Mouse (Mus musculus) forebrain, embryonic 11.5 days (tissue): ENCODE measurements around the gene Mrpl14. TPM values are rescaled to one million over a fixed set of nuclear protein-coding genes. Genes with fewer than 3 reads are reported as not detected.
A peak's percentile ranks its signal among the peaks of the same experiment; 100 is the strongest.

Experiments used
- ATAC-seq: fragments of 200-750 bp; cut with Nextera tagmentation; replicated peaks from 2 replicates; pipeline ENCODE4 v1.8.0; 2017; ENCODE audit warnings: moderate TSS enrichment; ENCODE audit not compliant: low FRiP score
- DNase-seq: peaks from one replicate; pipeline ENCODE4 v3.0.0-alpha.2; 2017; ENCODE audit warnings: low spot score
- H3K27ac ChIP-seq: fragments of 300-500 bp; sonication (generic); 2 replicates; pipeline ENCODE4 v1.5.1; 2014; ENCODE audit warnings: low read depth, low read length
- H3K27me3 ChIP-seq: fragments of 300-500 bp; sonication (generic); 2 replicates; pipeline ENCODE4 v1.6.1; 2014; ENCODE audit warnings: mild to moderate bottlenecking, low read length, mixed read lengths; ENCODE audit not compliant: control insufficient read depth, insufficient read depth
- H3K36me3 ChIP-seq: fragments of 300-500 bp; sonication (generic); 2 replicates; pipeline ENCODE4 v1.6.1; 2014; ENCODE audit warnings: mild to moderate bottlenecking, low read length, moderate library complexity, mixed read lengths; ENCODE audit not compliant: control insufficient read depth, insufficient read depth
- H3K4me1 ChIP-seq: fragments of 300-500 bp; sonication (generic); replicated peaks from 2 replicates; pipeline ENCODE4 v1.6.1; 2014; ENCODE audit warnings: low read length, mixed read lengths; ENCODE audit not compliant: control insufficient read depth, insufficient read depth
- H3K4me2 ChIP-seq: fragments of 300-500 bp; sonication (generic); 2 replicates; pipeline ENCODE4 v1.6.1; 2014; ENCODE audit warnings: low read depth, mild to moderate bottlenecking, low read length, moderate library complexity, mixed read lengths; ENCODE audit not compliant: severe bottlenecking
- H3K4me3 ChIP-seq: fragments of 300-500 bp; sonication (generic); 2 replicates; pipeline ENCODE4 v1.5.1; 2014; ENCODE audit warnings: low read depth, low read length
- H3K9ac ChIP-seq: fragments of 300-500 bp; sonication (generic); 2 replicates; pipeline ENCODE4 v1.6.1; 2014; ENCODE audit warnings: low read length
- H3K9me3 ChIP-seq: fragments of 300-500 bp; sonication (generic); 2 replicates; pipeline ENCODE4 v1.6.1; 2016; ENCODE audit warnings: low read length, mixed read lengths; ENCODE audit not compliant: control insufficient read depth
- WGBS: fragments of 180-500 bp; shearing (Covaris S2); extraction: QIAGEN DNeasy Blood & Tissue Kit; methylation state at CpG from one replicate; pipeline ENCODE4 v1.1.7; 2014; 5-methylcytosine and 5-hydroxymethylcytosine counted together
- polyA plus RNA-seq: library from polyadenylated mRNA; unstranded; fragments of >200 nt; fragmentation: Nextera tagmentation; extraction: Ambion mirVana; gene quantifications from 2 replicates; pipeline ENCODE4 v1.2.1, GENCODE M21; 2014

Gene Mrpl14
- polyA plus RNA-seq, 1 experiment from 2014 or later, result 107 TPM

DNA sequence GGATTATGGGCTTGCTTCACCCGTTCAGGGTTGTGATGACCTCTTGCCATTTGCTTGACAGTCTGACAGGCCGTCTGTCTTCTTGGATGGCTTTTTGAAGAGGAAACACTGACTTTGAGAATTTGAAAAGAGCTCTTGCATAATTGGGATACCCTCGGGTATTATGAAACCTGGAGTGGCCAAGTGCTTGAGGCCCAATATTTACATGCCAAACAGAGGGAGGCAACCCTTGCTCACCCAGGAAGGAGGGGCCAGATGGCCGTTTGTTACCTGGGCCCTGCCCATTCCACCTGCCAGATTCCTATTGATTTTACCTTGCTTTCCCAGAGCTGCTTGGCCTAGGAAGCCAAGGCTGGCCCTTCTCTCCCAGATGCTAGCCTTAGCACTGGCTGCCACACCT is 16.1 kb downstream of the Mrpl14 start:
- Histone ChIP-seq H3K36me3 (no peaks in the 10 kb centered on the region), H3K4me3 (no peak overlapping the region), H3K27me3 (no peaks in the 10 kb centered on the region), H3K9ac (no peak overlapping the region), H3K4me1 (no peaks in the 10 kb centered on the region), H3K9me3 (no peaks in the 10 kb centered on the region), H3K4me2 (no peak overlapping the region), H3K27ac (no peak overlapping the region)
- 65% methylated on average over 4 of the region's 4 CpGs for WGBS
- ATAC-seq, result no peak
- DNase-seq, result no peak

DNA sequence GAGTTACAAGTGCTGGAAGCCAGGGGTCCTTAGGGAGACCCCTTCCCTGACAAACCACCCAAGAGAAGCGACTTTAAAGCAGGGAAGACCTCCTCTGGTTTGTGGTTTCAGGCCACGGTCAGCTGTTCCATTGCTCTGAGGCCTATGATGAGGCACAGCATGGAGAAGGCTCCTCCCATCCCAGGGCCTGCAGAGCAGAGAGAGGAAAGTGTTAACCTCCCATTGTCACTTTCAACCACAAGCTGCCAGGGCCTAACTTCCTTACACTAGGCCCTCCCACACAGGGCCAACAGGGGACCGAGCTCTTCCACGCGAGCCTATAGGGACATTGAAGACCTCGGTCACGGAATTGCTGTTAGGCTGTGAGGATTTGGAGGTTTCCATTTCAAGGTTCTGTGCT is 17.1 kb downstream of the Mrpl14 start:
- no peaks in the 10 kb centered on the region for H3K9me3 ChIP-seq
- 67% methylated on average over 7 of the region's 7 CpGs for WGBS

DNA sequence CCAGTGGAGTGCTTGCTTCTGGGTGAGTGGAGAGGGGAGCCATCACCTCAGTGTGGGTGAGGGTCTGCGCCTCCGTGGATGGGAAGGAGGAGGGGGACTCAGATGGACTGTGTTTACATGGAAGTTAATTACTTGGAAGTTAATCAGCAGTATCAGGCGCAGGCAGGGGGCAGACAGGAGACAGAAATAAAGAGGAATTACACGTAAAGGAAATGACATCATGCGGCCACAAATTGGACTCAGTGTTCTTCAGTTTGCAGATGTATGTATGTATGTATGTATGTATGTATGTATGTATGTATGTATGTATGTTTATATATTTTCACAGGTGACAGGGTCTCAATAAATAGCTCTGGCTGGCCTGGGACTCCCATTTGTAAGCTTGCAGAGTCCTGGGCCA is 20.7 kb downstream of the Mrpl14 start:
- Histone ChIP-seq H3K9me3 (no peaks in the 10 kb centered on the region), H3K4me3 (no peak overlapping the region), H3K36me3 (no peaks in the 10 kb centered on the region), H3K27me3 (no peaks in the 10 kb centered on the region), H3K27ac (no peak overlapping the region), H3K4me2 (no peak overlapping the region), H3K9ac (no peak overlapping the region), H3K4me1 (no peaks in the 10 kb centered on the region)
- DNase-seq, result no peak
- no peak for ATAC-seq
- WGBS, result 75% methylated on average over 5 of the region's 5 CpGs

More for the DNA sequence above, 17.1 kb downstream of the Mrpl14 start:
- no peaks in the 10 kb centered on the region for H3K4me1 ChIP-seq
- no peak overlapping the region for H3K4me3 ChIP-seq
- no peaks in the 10 kb centered on the region for H3K36me3 ChIP-seq
- no peaks in the 10 kb centered on the region for H3K27me3 ChIP-seq
- DNase-seq (no peak), ATAC-seq (no peak)
- H3K27ac ChIP-seq, result no peak overlapping the region
- H3K9ac ChIP-seq, result no peak overlapping the region
- H3K4me2 ChIP-seq, result no peak overlapping the region

DNA sequence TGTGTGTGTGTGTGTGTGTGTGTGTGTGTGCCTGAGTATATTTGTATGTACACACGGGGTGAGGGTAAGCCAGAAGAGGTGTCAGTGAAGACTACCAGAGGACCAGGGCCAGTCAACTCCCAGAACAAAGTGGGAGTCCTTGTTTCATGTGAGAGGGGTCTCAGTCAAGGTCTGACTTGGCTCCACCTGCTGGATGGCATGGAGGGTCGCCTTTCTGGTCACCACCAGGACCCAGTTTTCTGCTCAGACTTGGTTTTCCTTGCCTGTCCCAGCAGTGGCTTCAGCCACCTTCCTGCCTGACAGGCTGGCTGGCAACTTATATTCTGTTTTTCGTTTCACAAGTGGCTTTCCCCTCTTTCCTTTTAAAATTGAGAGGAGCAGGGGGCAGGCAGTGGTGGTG is 21.3 kb downstream of the Mrpl14 start:
- ATAC-seq, result no peak
- DNase-seq, result no peak
- H3K9me3 ChIP-seq, result no peaks in the 10 kb centered on the region
- 38% methylated on average over 3 of the region's 3 CpGs for WGBS
- H3K4me2 ChIP-seq, result no peak overlapping the region
- H3K4me1 ChIP-seq, result no peaks in the 10 kb centered on the region
- no peak overlapping the region for H3K4me3 ChIP-seq
- H3K27me3 ChIP-seq, result no peaks in the 10 kb centered on the region
- H3K9ac ChIP-seq, result no peak overlapping the region
- no peaks in the 10 kb centered on the region for H3K36me3 ChIP-seq
- no peak overlapping the region for H3K27ac ChIP-seq

DNA sequence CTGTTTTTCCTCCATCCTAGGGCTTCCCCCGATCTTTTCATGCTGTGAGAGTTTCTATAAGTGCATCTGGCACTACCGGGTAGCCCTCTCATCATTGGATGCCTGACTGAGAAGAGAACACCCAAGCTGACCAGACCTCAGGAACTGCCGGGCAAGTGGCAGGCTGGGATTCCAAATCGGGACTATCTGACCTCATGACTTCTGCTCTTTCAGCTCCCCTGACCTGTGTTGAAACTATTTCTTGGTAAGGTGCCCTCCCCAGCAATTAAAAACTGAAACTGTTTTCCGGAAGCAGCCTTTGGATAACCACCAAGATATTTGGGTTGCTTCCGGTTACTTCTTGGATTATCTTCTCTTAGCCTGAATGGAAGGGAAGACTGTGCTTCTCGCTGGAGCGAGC is 22.1 kb downstream of the Mrpl14 start:
- no peak for DNase-seq
- Histone ChIP-seq H3K27ac (no peak overlapping the region), H3K9ac (no peak overlapping the region), H3K9me3 (no peaks in the 10 kb centered on the region), H3K4me1 (no peaks in the 10 kb centered on the region), H3K4me3 (no peak overlapping the region), H3K36me3 (no peaks in the 10 kb centered on the region), H3K27me3 (no peaks in the 10 kb centered on the region), H3K4me2 (no peak overlapping the region)
- ATAC-seq, result no peak
- WGBS, result 87% methylated on average over 8 of the region's 8 CpGs

DNA sequence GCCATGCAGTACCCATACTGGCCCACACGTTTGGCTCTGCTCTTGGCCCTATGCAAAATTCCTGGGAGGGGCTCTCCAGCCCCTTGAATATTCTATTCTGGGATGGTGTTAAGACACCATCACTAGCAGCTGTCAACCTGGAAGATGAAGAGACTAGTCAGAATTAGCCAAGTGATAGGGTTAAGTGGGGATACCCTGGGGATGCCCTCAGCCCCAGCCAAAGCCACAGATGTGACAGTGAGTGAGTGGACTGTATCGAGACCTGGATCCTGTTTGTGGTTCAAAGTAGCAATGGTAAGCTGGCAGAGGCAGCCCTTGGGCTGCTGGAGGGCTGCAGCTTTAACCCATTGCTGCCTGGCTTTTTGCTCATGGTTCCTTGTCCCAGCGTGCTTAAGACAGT is 23.7 kb downstream of the Mrpl14 start:
- Histone ChIP-seq H3K4me3 (no peak overlapping the region), H3K36me3 (no peaks in the 10 kb centered on the region), H3K9ac (no peak overlapping the region), H3K9me3 (no peaks in the 10 kb centered on the region), H3K4me2 (no peak overlapping the region), H3K27me3 (no peaks in the 10 kb centered on the region), H3K27ac (no peak overlapping the region), H3K4me1 (no peaks in the 10 kb centered on the region)
- WGBS, result 69% methylated on average over 3 of the region's 3 CpGs
- DNase-seq, result no peak
- ATAC-seq, result no peak

DNA sequence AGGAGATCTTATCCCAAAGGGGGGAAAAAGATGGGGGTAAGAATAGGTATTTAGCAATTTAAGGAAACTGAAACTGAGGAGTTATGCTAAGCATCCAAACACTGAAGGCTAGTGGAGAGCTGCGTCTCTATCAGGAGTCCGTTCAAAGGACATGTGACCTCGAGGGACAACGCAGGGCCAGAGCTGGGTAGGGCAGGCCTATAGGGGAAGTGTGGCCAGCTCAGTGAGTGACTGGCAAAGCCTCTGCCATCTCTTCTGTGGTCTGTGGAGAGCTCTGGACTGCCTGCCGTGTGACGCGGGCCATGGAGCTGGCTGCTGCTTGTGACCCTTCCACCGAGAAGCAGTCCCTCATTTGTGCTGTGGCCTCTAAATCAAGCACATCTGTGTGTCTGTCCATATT is 24.3 kb downstream of the Mrpl14 start:
- Histone ChIP-seq H3K9ac (no peak overlapping the region), H3K27ac (no peak overlapping the region), H3K4me3 (no peak overlapping the region), H3K27me3 (no peaks in the 10 kb centered on the region), H3K36me3 (no peaks in the 10 kb centered on the region), H3K4me1 (no peaks in the 10 kb centered on the region), H3K4me2 (no peak overlapping the region), H3K9me3 (no peaks in the 10 kb centered on the region)
- 81% methylated on average over 8 of the region's 8 CpGs for WGBS
- ATAC-seq (no peak), DNase-seq (no peak)

DNA sequence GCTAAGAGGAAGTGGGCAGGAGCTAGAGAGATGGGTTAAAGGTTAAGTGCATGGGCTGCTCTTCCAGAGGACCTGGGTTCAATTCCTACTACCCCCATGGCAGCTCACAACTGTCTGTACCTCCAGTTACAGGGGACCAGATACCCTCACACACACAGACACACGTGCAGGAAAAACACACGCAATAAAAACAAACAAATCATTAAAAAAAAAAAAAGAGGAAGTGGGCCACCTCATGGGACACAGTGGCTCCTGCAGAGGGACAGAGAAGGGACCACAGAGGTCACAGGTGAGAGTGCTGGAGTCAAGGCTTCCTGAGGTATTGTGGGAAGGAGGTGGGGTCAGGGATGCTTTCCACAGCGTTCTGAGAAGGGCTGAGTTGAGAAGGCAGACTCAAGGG is 25.4 kb downstream of the Mrpl14 start:
- H3K9me3 ChIP-seq, result no peaks in the 10 kb centered on the region
- ATAC-seq (no peak), DNase-seq (no peak)
- H3K4me3 ChIP-seq, result no peak overlapping the region
- no peaks in the 10 kb centered on the region for H3K27me3 ChIP-seq
- WGBS, result 70% methylated on average over 3 of the region's 3 CpGs
- no peak overlapping the region for H3K9ac ChIP-seq
- H3K36me3 ChIP-seq, result no peaks in the 10 kb centered on the region
- no peak overlapping the region for H3K4me2 ChIP-seq
- no peaks in the 10 kb centered on the region for H3K4me1 ChIP-seq
- no peak overlapping the region for H3K27ac ChIP-seq

DNA sequence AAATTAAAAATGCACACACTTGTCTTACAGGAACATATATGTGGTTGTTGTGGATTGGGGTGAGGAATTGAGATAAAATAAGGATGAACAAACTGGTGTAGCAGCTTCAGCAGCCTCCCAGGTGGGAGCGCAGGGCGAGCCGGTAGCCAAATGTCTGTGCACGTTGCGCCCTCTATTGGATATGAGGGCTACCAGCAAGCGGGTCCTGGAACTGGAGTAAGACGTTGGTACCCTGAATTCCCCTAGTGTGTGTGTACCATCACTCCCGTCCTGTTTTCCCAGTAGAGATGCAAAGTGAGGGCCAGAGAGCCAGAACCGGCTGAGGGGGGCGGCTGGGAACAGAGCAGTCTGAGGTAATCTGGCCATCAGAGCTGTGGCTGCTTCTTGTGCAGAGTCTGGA is 32.2 kb downstream of the Mrpl14 start:
- ATAC-seq (0 out of 2 replicates have a peak, but pooled peaks have one; percentile 18), DNase-seq (peak; percentile 74)
- H3K4me3 ChIP-seq, result no peak overlapping the region
- H3K4me1 ChIP-seq, result no peaks in the 10 kb centered on the region
- 11% methylated on average over 10 of the region's 10 CpGs for WGBS
- H3K36me3 ChIP-seq, result no peaks in the 10 kb centered on the region
- no peak overlapping the region for H3K9ac ChIP-seq
- H3K27ac ChIP-seq, result no peak overlapping the region
- H3K27me3 ChIP-seq, result no peaks in the 10 kb centered on the region
- H3K4me2 ChIP-seq, result no peak overlapping the region
- H3K9me3 ChIP-seq, result no peaks in the 10 kb centered on the region
